Mouse (Mus musculus): Measurements from ENCODE around the gene Csrnp2. TPM values are rescaled to one million over a fixed set of nuclear protein-coding genes. Genes with fewer than 3 reads are reported as not detected.

Gene Csrnp2
- total RNA-seq, 2 experiments from 2014 or later = 27.6 to 28.9 TPM

DNA sequence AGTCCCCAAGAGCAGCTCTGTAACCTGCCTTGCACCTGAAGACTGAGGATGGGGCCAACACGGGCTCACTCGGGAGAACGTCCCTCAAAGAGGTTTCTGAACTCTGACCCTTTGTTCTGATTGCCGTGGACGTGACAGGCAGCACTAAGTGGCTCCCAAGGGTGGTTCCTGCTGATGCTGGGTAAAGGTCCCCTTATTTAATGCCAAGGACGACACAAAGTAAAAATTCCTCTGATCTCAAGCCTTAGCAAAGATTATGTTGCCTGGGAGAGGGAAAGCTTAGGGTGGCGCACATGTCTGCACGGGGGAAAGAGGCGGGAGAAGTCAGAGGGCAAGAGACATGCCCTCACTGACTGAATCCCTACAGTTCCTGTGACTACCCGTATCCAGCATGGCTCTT lies 58.8 kb downstream of the Csrnp2 start:
- no peak for DNase-seq (ENCODE audit: low spot score in 2 of 2)

DNA sequence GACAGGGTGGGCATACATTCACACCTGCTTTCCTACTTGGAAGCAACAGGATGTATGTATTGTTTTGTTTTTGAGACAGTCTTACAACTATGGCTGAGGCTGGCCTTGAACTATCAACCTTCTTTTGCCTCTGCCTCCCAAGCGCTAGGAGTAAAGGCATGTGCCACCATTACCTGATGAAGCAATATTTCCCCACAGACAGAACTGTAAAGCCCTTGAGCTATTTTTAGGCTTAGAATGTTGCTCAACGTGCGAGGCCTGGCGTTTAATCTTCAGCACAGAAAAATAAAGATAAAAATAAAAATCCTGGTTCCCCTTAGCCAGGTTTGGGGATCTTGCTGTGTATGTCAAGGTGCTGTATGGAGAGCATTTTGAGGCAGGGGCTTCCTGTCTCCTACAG lies 59.2 kb downstream of the Csrnp2 start:
- no peak for DNase-seq (ENCODE audit: low spot score in 2 of 2)

- DNase-seq (ENCODE audit: low spot score in 2 of 2) = no peak
These were observed 62.1 kb downstream of the Csrnp2 start for GRCm38 (mm10) chr15:100433234-100433633.

GRCm38 (mm10) chr15:100429959-100430565 lies 65.2 kb downstream of the Csrnp2 start:
- peak in 1 of 2 experiments; percentile 19 for DNase-seq (ENCODE audit: low spot score in 2 of 2)

Other genes with a start within 250 kb of the Csrnp2 start
- gene Tmprss12, start 214.7 kb downstream of the Csrnp2 start, total RNA-seq (2021) = not detected
- 10 to 100 TPM; 22.3 to 26.8 TPM for gene Mettl7a1, start 191.3 kb downstream of the Csrnp2 start, total RNA-seq (2021)
- not detected for gene Mettl7a3, start 160.6 kb downstream of the Csrnp2 start, total RNA-seq (2021)
- not detected for gene Methig1, start 142.3 kb downstream of the Csrnp2 start, total RNA-seq (2021)
- gene Mettl7a2, start 142.3 kb downstream of the Csrnp2 start, total RNA-seq (2021) = under 1 TPM; 0.37 to 0.55 TPM
- not detected for gene Higd1c, start 130.9 kb downstream of the Csrnp2 start, total RNA-seq (2021)
- not detected for gene Gm5475, start 73.3 kb downstream of the Csrnp2 start, total RNA-seq (2021)
- gene Slc11a2, start 70.4 kb downstream of the Csrnp2 start, total RNA-seq (2021) = 10 to 100 TPM; 61.4 to 65.1 TPM
- gene Letmd1, start 26.5 kb downstream of the Csrnp2 start, total RNA-seq (2021) = 10 to 100 TPM; 61.1 to 66.6 TPM
- 10 to 100 TPM; 31.1 to 31.6 TPM for gene Tfcp2, start 56.5 kb upstream of the Csrnp2 start, total RNA-seq (2021)
- 10 to 100 TPM; 93.9 to 99.1 TPM for gene Pou6f1, start 104.5 kb upstream of the Csrnp2 start, total RNA-seq (2021)
- gene Dazap2, start 119.9 kb upstream of the Csrnp2 start, total RNA-seq (2021) = 100 to 1,000 TPM; 105 to 107 TPM
- gene Smagp, start 141.5 kb upstream of the Csrnp2 start, total RNA-seq (2021) = 1 to 10 TPM; 2.1 to 2.7 TPM
- 1 to 10 TPM; 4.6 to 5.0 TPM for gene Bin2, start 174.1 kb upstream of the Csrnp2 start, total RNA-seq (2021)
- gene Cela1, start 192.4 kb upstream of the Csrnp2 start, total RNA-seq (2021) = 1 to 10 TPM; 1.7 to 1.9 TPM
- gene Galnt6, start 233.9 kb upstream of the Csrnp2 start, total RNA-seq (2021) = 1 to 10 TPM; 2.0 to 2.1 TPM

All from layer of hippocampus, postnatal 14 days (tissue).